Mouse (Mus musculus): ENCODE data around the gene Slc6a19. TPM values are rescaled to one million over a fixed set of nuclear protein-coding genes. Genes with fewer than 3 reads are reported as not detected.

The Slc6a19 gene
- polyA plus RNA-seq, 1 experiment from 2014 or later, result 0.12 TPM

- WGBS, result 46% methylated on average over 6 of the region's 6 CpGs
- H3K27ac ChIP-seq (replicated peaks), result no peak overlapping the region
- ATAC-seq (ENCODE audit: low FRiP score, low read depth), result peak; percentile 75; the same call in 1 of the 2 replicates
- H3K9me3 ChIP-seq, result no peaks in the 10 kb centered on the region
- H3K9ac ChIP-seq, result no peak overlapping the region
- H3K4me3 ChIP-seq, result no peak overlapping the region
- H3K36me3 ChIP-seq, result peaks cover 11% of the 10 kb centered on the region; the same call in 1 of the 2 replicates
- H3K27me3 ChIP-seq, result no peaks in the 10 kb centered on the region
- no peaks in the 10 kb centered on the region for H3K4me1 ChIP-seq (replicated peaks)
- no peak overlapping the region for H3K4me2 ChIP-seq
Measured at GRCm38 (mm10) chr13:73646397-73647087, 58.1 kb downstream of the Slc6a19 start.

GRCm38 (mm10) chr13:73641296-73641695 lies 63.4 kb downstream of the Slc6a19 start:
- WGBS, result 84% methylated on average over 4 of the region's 4 CpGs
- H3K36me3 ChIP-seq, result no peaks in the 10 kb centered on the region
- ATAC-seq (ENCODE audit: low FRiP score, low read depth), result no peak

GRCm38 (mm10) chr13:73637826-73638225 lies 66.8 kb downstream of the Slc6a19 start:
- Histone ChIP-seq H3K9me3 (no peaks in the 10 kb centered on the region), H3K27ac (replicated peaks) (no peak overlapping the region), H3K4me2 (no peak overlapping the region), H3K4me1 (replicated peaks) (no peaks in the 10 kb centered on the region), H3K9ac (no peak overlapping the region), H3K36me3 (peaks cover 13% of the 10 kb centered on the region), H3K4me3 (no peak overlapping the region), H3K27me3 (no peaks in the 10 kb centered on the region)
- 87% methylated on average over 5 of the region's 6 CpGs for WGBS
- no peak for ATAC-seq (ENCODE audit: low FRiP score, low read depth)

More at GRCm38 (mm10) chr13:73641296-73641695, 63.4 kb downstream of the Slc6a19 start:
- Histone ChIP-seq H3K9ac (no peak overlapping the region), H3K9me3 (no peaks in the 10 kb centered on the region), H3K4me3 (no peak overlapping the region), H3K4me2 (no peak overlapping the region), H3K4me1 (replicated peaks) (no peaks in the 10 kb centered on the region), H3K27ac (replicated peaks) (no peak overlapping the region), H3K27me3 (no peaks in the 10 kb centered on the region)

- H3K4me3 ChIP-seq, result no peak overlapping the region
- no peaks in the 10 kb centered on the region for H3K9me3 ChIP-seq
- peaks cover 13% of the 10 kb centered on the region for H3K36me3 ChIP-seq
- H3K4me1 ChIP-seq (replicated peaks), result peaks cover 24% of the 10 kb centered on the region
- no peak overlapping the region for H3K9ac ChIP-seq
- no peak overlapping the region for H3K27ac ChIP-seq (replicated peaks)
- H3K27me3 ChIP-seq, result no peaks in the 10 kb centered on the region
- H3K4me2 ChIP-seq, result no peak overlapping the region
- ATAC-seq (ENCODE audit: low FRiP score, low read depth), result no peak
- 91% methylated on average over 3 of the region's 3 CpGs for WGBS
Measured at GRCm38 (mm10) chr13:73631837-73632236, 72.8 kb downstream of the Slc6a19 start.

Other genes with a start within 250 kb of the Slc6a19 start
- gene Lpcat1, start 237.7 kb downstream of the Slc6a19 start, polyA plus RNA-seq (2015; fragmentation: Nextera tagmentation; extraction: Ambion mirVana), result 68.1 and 74.3 TPM in 2 replicates
- 0.23 and 0.33 TPM in 2 replicates for gene Slc6a3, start 168.1 kb downstream of the Slc6a19 start, polyA plus RNA-seq (2015; fragmentation: Nextera tagmentation; extraction: Ambion mirVana)
- gene Clptm1l, start 100.9 kb downstream of the Slc6a19 start, polyA plus RNA-seq (2015; fragmentation: Nextera tagmentation; extraction: Ambion mirVana), result 140 and 141 TPM in 2 replicates
- 6.4 and 7.0 TPM in 2 replicates for gene Tert, start 78.0 kb downstream of the Slc6a19 start, polyA plus RNA-seq (2015; fragmentation: Nextera tagmentation; extraction: Ambion mirVana)
- gene Slc6a18, start 26.8 kb downstream of the Slc6a19 start, polyA plus RNA-seq (2015; fragmentation: Nextera tagmentation; extraction: Ambion mirVana), result not detected in 2 replicates
- 10.1 and 10.6 TPM in 2 replicates for gene Slc12a7, start 28.2 kb upstream of the Slc6a19 start, polyA plus RNA-seq (2015; fragmentation: Nextera tagmentation; extraction: Ambion mirVana)
- gene Nkd2, start 142.8 kb upstream of the Slc6a19 start, polyA plus RNA-seq (2015; fragmentation: Nextera tagmentation; extraction: Ambion mirVana), result 14.9 and 17.1 TPM in 2 replicates
- gene Trip13, start 232.9 kb upstream of the Slc6a19 start, polyA plus RNA-seq (2015; fragmentation: Nextera tagmentation; extraction: Ambion mirVana), result 10.2 and 11.0 TPM in 2 replicates
- 82.9 and 88.1 TPM in 2 replicates for gene Brd9, start 232.9 kb upstream of the Slc6a19 start, polyA plus RNA-seq (2015; fragmentation: Nextera tagmentation; extraction: Ambion mirVana)